Mouse (Mus musculus): ENCODE results near the gene Adgrg6.

DNA sequence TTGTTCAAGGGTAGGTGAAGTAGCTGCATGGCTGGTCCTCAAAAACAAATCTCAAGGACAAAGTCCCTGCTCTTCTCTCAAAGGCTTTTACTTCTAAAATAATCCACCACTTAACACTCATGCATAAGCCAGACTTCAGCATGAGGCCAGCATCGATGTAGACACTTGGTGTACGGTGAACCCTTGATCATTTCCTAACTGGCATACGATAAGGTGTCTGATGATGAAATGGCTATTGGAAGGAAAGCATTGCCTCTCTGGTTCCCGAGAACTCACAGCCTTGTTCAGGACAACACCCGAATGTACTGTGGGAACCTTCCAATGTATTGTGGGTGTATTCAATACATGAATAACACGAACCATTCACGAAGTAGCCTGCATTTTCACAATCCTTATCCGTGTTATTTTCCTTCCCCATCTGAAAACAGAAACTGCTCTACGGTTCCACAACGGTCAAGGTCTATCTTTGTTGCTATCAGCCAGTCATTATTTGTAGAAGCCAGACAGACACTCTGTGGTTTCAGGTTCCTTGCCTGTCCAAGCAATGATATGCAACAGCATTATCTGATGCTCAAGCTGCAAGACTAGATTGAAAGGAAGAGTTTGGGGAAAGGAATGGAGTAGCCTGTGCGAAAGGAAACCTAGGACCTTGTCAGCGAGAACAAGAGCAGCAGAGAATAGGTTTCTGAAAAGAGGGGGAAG is 99.7 kb downstream of the Adgrg6 start:
- TF ChIP-seq CTCF (IDR thresholded peaks at IDR 0.05) = no peak
- TF ChIP-seq POLR2A (IDR thresholded peaks at IDR 0.05; ENCODE audit: insufficient read depth, low read depth, low read length) = no peak
- TF ChIP-seq EP300 (IDR thresholded peaks at IDR 0.05; ENCODE audit: insufficient read depth, low read depth, low read length) = no peak
